Comparison of ENCODE assay signal across 27 mouse cellular contexts in the genomic region with DNA sequence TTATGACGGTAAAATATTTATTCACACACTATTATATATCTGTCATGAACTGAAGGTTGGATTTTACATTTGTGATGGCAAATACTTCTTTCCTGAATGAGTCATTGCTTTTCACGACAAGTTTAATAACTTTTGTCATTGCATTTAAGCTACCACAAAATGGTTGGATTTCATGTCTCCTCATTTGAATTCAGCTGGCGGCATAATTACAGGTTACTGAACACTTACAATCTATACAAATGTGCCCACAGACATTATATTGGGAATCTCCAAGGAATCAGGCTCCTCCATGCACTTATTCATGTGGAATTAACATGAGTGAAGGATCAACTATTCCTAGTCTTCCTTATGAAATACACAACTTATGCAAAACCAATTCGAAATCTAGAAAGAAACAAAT.
DNase-seq lines count a peak whose midpoint lies in the region; ATAC-seq and TF ChIP-seq lines count a peak whose summit lies in the region.
"Had no signal": no experiment of that assay in that cellular context is flagged by ENCODE, and none has a peak within 500 bp of the region (broad histone marks: within the 10 kb centered on the region; RNA-seq: fewer than 3 reads in every experiment).

No protein-coding gene starts in this region.

- H3K9me3 ChIP-seq in forebrain, embryonic 12.5 days, result no peaks in the 10 kb centered on the region
- H3K9me3 ChIP-seq in forebrain, postnatal 0 days (ENCODE audit: low read length), result no peaks in the 10 kb centered on the region
- H3K9me3 ChIP-seq in forebrain, embryonic 13.5 days (replicated peaks), result no peaks in the 10 kb centered on the region
- H3K9me3 ChIP-seq in forebrain, embryonic 15.5 days, result no peaks in the 10 kb centered on the region
- H3K9me3 ChIP-seq: embryonic facial prominence, embryonic 15.5 days; heart, embryonic 10.5 days; heart, embryonic 13.5 days had no signal

- no peak overlapping the region for H3K9ac ChIP-seq in forebrain, embryonic 12.5 days
- H3K9ac ChIP-seq in forebrain, postnatal 0 days, result no peak overlapping the region
- no peak overlapping the region for H3K9ac ChIP-seq in forebrain, embryonic 13.5 days
- H3K9ac ChIP-seq in forebrain, embryonic 15.5 days (replicated peaks), result no peak overlapping the region
- H3K9ac ChIP-seq: embryonic facial prominence, embryonic 15.5 days; heart, embryonic 13.5 days; hindbrain, embryonic 14.5 days had no signal

- peak; percentile 51; the same call in 1 of the 2 replicates for ATAC-seq in forebrain, embryonic 12.5 days (ENCODE audit: low FRiP score)
- ATAC-seq in forebrain, postnatal 0 days, result no peak
- ATAC-seq in forebrain, embryonic 13.5 days, result peak; percentile 70
- ATAC-seq in forebrain, embryonic 15.5 days (replicated peaks), result peak; percentile 73
- ATAC-seq: CD4-positive, CD25-positive, alpha-beta regulatory T cell, adult 4 months; hindbrain, postnatal 0 days; inflammation-experienced regulatory T-cells, adult 6 months; intestine, embryonic 16.5 days had no signal

- H3K36me3 ChIP-seq in forebrain, embryonic 12.5 days (replicated peaks), result no peaks in the 10 kb centered on the region
- no peaks in the 10 kb centered on the region for H3K36me3 ChIP-seq in forebrain, postnatal 0 days (ENCODE audit: insufficient read depth)
- no peaks in the 10 kb centered on the region for H3K36me3 ChIP-seq in forebrain, embryonic 13.5 days (ENCODE audit: poor library complexity, severe bottlenecking)
- H3K36me3 ChIP-seq in forebrain, embryonic 15.5 days, result no peaks in the 10 kb centered on the region
- H3K36me3 ChIP-seq: embryonic facial prominence, embryonic 15.5 days; heart, embryonic 10.5 days; heart, embryonic 13.5 days had no signal

- H3K27ac ChIP-seq in forebrain, embryonic 12.5 days, result no peak overlapping the region
- H3K27ac ChIP-seq in forebrain, postnatal 0 days (ENCODE audit: low read depth, low read length), result no peak overlapping the region
- H3K27ac ChIP-seq in forebrain, embryonic 13.5 days, result no peak overlapping the region
- no peak overlapping the region for H3K27ac ChIP-seq in forebrain, embryonic 15.5 days (replicated peaks)
- H3K27ac ChIP-seq: embryonic facial prominence, embryonic 15.5 days; heart, adult 2 months; heart, embryonic 10.5 days; heart, embryonic 13.5 days; hindbrain, embryonic 14.5 days; hindbrain, postnatal 0 days had no signal

- WGBS in forebrain, embryonic 12.5 days, result 59% methylated on average over 4 of the region's 4 CpGs
- WGBS in forebrain, postnatal 0 days, result 22% methylated on average over 4 of the region's 4 CpGs
- 35% methylated on average over 4 of the region's 4 CpGs for WGBS in forebrain, embryonic 13.5 days
- WGBS in forebrain, embryonic 15.5 days, result 23% methylated on average over 4 of the region's 4 CpGs

- no peak for DNase-seq in forebrain, postnatal 0 days
- DNase-seq in lung, adult 18-20 months, result no peak
- DNase-seq in c-Kit-positive CD71-positive TER-119-positive erythroid progenitor cells, embryonic 14.5 days (ENCODE audit: low spot score), result no peak
- DNase-seq: adrenal gland, adult 8-10 months; adrenal gland, postnatal 25 days; cerebellum, adult 11 months; cerebellum, adult 2 months; cerebellum, adult 9-11 months; cerebellum, postnatal 25 days; embryo, embryonic 11 days; gastrocnemius, postnatal 10 days; gastrocnemius, postnatal 36 days; heart, adult 2 months; heart, postnatal 14 days; heart, postnatal 4 days; kidney, adult 18-20 months had no signal

- no peak overlapping the region for H3K4me3 ChIP-seq in forebrain, embryonic 12.5 days (replicated peaks)
- H3K4me3 ChIP-seq in forebrain, postnatal 0 days (ENCODE audit: low read depth, low read length), result no peak overlapping the region
- H3K4me3 ChIP-seq in forebrain, embryonic 13.5 days, result no peak overlapping the region
- H3K4me3 ChIP-seq in forebrain, embryonic 15.5 days, result no peak overlapping the region
- H3K4me3 ChIP-seq: embryonic facial prominence, embryonic 15.5 days; heart, adult 2 months; heart, embryonic 10.5 days; heart, embryonic 13.5 days had no signal

- no peaks in the 10 kb centered on the region for H3K27me3 ChIP-seq in forebrain, embryonic 12.5 days
- H3K27me3 ChIP-seq in forebrain, postnatal 0 days (ENCODE audit: insufficient read depth, low read length), result no peaks in the 10 kb centered on the region
- no peaks in the 10 kb centered on the region for H3K27me3 ChIP-seq in forebrain, embryonic 13.5 days
- no peaks in the 10 kb centered on the region for H3K27me3 ChIP-seq in forebrain, embryonic 15.5 days
- H3K27me3 ChIP-seq: embryonic facial prominence, embryonic 15.5 days; heart, embryonic 13.5 days had no signal

- H3K4me2 ChIP-seq in forebrain, embryonic 12.5 days, result no peak overlapping the region
- H3K4me2 ChIP-seq in forebrain, postnatal 0 days (ENCODE audit: low read depth), result no peak overlapping the region
- no peak overlapping the region for H3K4me2 ChIP-seq in forebrain, embryonic 13.5 days
- H3K4me2 ChIP-seq in forebrain, embryonic 15.5 days (replicated peaks), result no peak overlapping the region
- H3K4me2 ChIP-seq: embryonic facial prominence, embryonic 15.5 days; heart, embryonic 13.5 days; hindbrain, embryonic 14.5 days had no signal

- H3K4me1 ChIP-seq in forebrain, embryonic 12.5 days, result no peaks in the 10 kb centered on the region; the same call in 1 of the 2 replicates
- H3K4me1 ChIP-seq in forebrain, postnatal 0 days (ENCODE audit: insufficient read depth), result no peaks in the 10 kb centered on the region
- H3K4me1 ChIP-seq in forebrain, embryonic 13.5 days, result peaks cover 12% of the 10 kb centered on the region; the same call in 1 of the 2 replicates
- H3K4me1 ChIP-seq in forebrain, embryonic 15.5 days, result peaks cover 15% of the 10 kb centered on the region
- H3K4me1 ChIP-seq: embryonic facial prominence, embryonic 15.5 days; heart, embryonic 10.5 days; heart, embryonic 13.5 days had no signal

- TF ChIP-seq CTCF in forebrain, postnatal 0 days (IDR thresholded peaks at IDR 0.05; ENCODE audit: low read depth), result no peak
